Mouse (Mus musculus): ENCODE data around the gene Nt5c1a. TPM values are rescaled to one million over a fixed set of nuclear protein-coding genes. Genes with fewer than 3 reads are reported as not detected.
A peak's percentile ranks its signal among the peaks of the same experiment; 100 is the strongest.

Nt5c1a gene
- total RNA-seq, 4 experiments from 2014 or later = 14.5 to 16.8 (median 15.6) TPM

DNA sequence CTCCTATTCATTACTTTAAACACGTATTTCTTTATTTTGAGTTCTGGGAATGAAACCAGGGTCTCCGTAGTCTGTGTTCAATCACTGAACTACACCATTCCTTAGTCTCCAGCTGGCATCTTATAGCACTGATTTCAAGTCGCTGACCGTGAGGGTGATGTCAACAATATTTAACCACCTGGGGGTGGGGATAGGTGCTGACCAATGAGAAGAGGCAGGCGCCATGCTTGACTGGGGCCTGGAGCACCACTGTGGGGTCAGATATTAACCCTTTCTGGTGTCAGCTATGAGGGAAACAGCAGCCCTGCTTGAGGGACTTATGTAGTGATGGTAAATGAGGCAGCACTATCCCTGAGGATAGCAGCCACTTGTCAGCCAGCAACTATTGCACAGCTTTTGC, 10.1 kb downstream of the Nt5c1a start:
- no peak for DNase-seq (ENCODE audit: low spot score in 2 of 2)

- no peak for DNase-seq (ENCODE audit: low spot score in 2 of 2)
Measured at GRCm38 (mm10) chr4:123212330-123212729, 11.0 kb downstream of the Nt5c1a start.

GRCm38 (mm10) chr4:123213975-123214374, 12.7 kb downstream of the Nt5c1a start:
- no peak for DNase-seq (ENCODE audit: low spot score in 2 of 2)

GRCm38 (mm10) chr4:123215367-123215766, 14.1 kb downstream of the Nt5c1a start:
- no peak for DNase-seq (ENCODE audit: low spot score in 2 of 2)

- no peak for DNase-seq (ENCODE audit: low spot score in 2 of 2)
Measured at GRCm38 (mm10) chr4:123216782-123217181, 15.5 kb downstream of the Nt5c1a start.

DNA sequence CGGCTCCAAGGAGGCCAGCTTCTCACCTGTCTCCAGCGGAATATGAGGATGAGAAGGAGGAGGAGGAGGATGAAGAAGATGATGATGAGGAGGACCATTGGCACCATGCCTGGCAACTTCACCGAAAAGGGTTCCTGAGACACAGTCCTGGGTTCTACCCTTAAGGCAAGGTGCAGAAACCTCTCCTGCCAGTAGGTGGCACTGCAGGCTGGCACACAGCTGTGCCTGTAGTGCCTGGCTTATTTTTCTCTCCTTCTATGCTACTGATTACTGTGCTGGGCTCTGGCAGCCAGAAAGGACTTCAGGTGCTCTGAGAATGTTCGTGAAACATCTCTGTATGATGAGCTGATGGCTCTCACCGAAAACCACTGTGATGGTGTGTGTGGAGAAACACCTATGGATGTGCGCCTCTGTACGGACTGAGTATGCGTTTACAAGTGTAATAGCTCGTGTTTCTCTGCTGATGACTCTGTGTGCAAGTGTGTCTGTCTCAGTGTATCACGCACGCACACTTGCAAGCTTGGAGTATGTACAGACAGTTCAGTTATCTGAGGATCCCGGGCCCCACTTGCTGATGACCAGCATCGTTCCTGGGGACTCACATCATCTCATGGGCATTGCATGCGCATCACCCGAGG, 18.5 kb downstream of the Nt5c1a start:
- DNase-seq (ENCODE audit: low spot score in 2 of 2) = peak in 1 of 2 experiments; percentile 80

- DNase-seq (ENCODE audit: low spot score in 2 of 2) = no peak
Measured at GRCm38 (mm10) chr4:123220637-123221036, 19.3 kb downstream of the Nt5c1a start.

GRCm38 (mm10) chr4:123223309-123223708, 22.0 kb downstream of the Nt5c1a start:
- no peak for DNase-seq (ENCODE audit: low spot score in 2 of 2)

DNA sequence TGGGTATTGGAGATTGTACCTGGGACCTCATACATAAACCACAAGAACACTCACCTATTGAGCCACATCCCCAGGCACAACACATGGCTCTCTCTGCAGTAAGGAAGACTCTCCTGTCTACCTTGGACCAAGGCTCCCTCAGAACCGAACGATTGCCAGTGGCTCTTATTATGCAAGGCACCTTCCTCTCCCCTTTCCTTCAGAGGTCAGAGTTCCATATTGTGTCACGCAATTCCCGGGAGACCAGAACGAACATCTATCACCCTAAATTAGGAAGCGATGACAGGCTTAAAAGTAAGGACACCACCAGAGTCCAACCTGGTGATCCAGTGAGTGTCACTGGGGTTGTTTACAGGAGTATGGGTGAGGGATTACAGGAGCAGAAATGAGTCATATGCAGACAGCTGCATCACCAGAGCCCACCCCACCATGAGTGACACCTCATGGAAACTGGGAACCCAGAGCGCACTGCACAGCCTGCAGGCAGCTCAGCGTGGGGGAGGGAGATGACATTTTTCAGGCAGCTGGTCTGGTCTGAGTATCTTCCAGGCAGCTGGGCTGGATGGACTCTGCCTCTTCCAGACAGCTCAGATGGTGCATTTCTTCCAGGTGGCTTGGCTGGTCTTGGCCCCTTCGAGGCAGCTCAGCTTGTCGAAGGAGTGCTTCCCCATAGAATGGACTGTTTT, 24.6 kb downstream of the Nt5c1a start:
- no peak for DNase-seq (ENCODE audit: low spot score in 2 of 2)

- peak; percentile 40 to 46 for DNase-seq (ENCODE audit: low spot score in 2 of 2)
Measured at GRCm38 (mm10) chr4:123227707-123228106, 26.4 kb downstream of the Nt5c1a start.

GRCm38 (mm10) chr4:123228270-123228669, 27.0 kb downstream of the Nt5c1a start:
- no peak for DNase-seq (ENCODE audit: low spot score in 2 of 2)

GRCm38 (mm10) chr4:123229166-123229565, 27.9 kb downstream of the Nt5c1a start:
- no peak for DNase-seq (ENCODE audit: low spot score in 2 of 2)

DNA sequence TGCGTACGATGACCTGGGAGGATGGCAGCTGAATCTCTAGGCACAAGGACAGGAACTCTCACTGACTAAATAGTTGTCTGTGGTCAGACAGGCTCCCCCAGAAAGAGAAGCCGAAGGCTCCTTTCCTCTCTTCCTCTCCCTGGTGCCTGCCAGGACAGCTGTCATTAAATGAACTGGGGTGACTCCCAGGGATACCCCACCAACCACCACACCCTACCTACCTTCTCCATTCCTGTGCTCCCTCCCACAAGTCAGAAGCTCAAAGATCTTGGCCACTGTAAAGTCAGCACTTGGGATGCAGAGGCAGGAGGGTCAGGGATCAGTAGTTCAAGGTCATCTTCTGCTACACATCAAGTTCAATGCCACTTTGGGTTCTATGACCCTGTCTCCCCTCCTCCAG, 31.5 kb downstream of the Nt5c1a start:
- DNase-seq (ENCODE audit: low spot score in 2 of 2) = no peak

DNA sequence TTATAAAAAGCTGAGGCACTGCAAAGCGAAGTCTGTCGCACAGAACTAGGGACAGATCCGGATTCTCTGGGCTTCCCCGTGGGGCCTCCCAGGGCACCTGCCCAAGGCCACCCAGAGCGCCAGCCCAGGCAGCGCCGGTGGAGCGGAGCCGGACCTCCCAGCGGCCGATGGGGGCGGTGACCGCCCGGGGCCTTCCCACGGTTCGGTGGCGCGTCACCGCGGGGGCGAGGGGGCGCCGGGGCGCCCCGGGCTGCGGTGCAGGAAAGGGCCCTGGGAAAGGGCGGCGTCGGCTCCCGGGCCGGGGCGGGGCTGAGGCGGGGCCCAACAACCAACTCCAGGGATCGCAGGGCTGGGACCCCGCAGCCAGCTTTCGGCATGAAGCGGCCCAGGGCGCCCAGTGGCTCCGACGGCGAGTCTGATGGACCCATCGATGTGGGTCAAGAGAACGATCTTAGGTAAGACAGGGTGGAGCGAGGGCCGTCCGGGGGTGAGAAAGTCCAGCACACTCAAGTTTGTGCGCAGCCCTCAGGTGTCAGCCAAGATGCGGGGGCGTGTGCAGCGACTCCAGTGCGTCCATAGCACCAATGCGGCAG, 32.3 kb downstream of the Nt5c1a start, which contains the start of gene Heyl:
Gene Heyl, plus strand, starts transcription at position 65 of the 593 bp plus-strand sequence.
- no peak for DNase-seq (ENCODE audit: low spot score in 2 of 2)

- DNase-seq (ENCODE audit: low spot score in 2 of 2) = no peak
Measured at GRCm38 (mm10) chr4:123235835-123236430, 34.6 kb downstream of the Nt5c1a start.

- no peak for DNase-seq (ENCODE audit: low spot score in 2 of 2)
Measured at GRCm38 (mm10) chr4:123236431-123237031, 35.2 kb downstream of the Nt5c1a start.

DNA sequence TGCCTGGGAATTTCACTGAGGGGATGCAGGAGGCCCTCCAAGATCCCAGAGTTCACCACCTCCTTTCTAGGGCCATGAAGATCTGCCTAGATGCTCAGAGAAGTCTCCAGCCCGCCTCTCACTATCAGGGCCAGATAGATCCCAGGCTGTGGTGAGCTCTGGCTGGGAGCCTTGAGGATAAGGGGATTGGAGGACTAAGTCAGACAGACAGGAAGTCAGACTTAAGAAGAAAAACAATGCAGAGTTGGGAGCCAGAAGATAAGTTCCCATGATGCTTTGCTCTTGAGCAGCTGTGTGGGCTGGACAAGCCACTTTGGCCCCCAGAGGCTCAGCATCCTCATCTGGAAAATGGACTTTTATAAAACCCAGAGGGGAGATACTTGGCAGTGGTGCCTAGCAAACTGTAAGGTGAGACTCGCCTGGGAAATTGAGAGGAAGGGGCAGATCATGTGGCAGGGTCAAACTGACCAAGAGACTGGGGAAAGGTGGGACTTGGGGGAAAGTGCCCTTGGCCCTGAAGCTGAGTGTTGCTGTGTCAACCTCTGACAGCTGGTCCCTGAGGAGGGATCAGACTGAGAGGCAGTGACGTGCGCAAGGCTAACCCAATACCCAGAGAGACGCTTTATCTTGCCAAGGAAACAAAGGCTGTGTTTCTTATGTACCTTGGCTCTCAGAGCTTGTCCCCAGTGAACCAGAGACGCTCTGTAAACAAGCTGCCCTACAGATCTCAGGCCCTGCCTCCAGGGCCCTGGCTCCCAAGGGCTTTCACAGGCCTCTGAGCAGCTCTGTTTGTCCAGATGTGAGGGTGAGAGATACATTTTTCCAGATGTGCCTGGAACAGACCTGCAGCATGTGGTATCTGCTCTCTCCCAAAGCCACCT, 36.3 kb downstream of the Nt5c1a start:
- no peak for DNase-seq (ENCODE audit: low spot score in 2 of 2)

DNA sequence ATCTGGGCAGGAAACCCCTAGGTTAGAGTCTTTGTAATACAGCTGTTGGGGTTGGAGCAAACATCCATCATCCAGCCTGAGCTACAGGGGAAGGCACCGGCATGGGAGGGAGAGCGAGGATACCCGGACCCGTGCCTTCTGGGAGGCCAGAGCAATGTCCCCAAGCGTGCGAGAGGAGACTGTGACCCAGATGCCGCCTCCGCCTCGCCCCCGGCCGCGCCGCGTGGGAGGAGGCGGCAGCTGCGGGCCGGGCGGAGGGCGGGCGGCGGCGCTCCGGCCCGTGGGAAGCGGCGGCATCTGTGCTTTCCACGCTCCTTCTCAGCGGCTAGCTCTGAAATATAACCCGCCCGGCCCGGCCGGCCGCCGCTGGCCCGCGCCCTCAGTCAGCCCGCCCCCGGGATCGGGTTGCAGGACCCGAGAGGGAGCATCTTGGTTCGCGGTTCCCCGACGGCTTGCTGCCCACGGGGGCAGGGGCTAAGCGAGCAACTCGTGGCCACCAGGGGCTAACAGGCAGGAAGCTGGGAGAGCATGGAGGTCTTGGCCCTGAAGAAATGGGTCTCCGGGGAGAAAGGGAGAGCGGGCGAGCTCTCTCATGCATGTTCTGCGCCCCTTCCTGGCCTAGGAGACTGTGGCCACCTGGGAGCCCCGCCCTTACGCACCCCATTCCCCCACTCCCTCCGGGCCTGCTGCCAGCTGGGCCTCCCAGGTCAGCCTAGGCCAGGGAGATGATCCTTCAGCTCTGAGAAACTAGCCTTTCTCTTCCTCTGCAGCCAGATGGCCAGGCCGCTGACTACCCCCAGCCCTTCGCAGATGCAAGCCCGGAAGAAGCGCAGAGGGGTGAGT, 38.3 kb downstream of the Nt5c1a start:
- DNase-seq (ENCODE audit: low spot score in 2 of 2) = no peak

DNA sequence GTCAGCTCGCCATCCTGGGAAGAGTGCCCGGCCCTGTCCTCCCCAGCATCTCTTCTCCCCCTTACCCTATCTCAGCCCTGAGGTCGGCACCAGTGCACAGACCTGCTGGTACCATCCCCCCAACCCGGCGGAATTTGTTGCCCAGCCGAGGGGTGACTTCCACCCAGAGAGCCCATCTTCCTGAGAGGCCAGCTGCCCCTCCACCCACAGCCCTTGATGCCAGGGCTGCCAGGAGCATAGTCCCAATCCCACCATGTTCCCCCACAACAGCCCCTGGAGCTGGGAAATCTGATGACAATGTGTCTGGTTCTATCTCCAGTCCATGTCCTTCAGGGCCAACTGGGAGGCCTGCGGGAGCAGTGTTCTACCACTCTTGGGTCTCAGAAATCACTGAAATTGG, 44.9 kb downstream of the Nt5c1a start:
- no peak for DNase-seq (ENCODE audit: low spot score in 2 of 2)

DNA sequence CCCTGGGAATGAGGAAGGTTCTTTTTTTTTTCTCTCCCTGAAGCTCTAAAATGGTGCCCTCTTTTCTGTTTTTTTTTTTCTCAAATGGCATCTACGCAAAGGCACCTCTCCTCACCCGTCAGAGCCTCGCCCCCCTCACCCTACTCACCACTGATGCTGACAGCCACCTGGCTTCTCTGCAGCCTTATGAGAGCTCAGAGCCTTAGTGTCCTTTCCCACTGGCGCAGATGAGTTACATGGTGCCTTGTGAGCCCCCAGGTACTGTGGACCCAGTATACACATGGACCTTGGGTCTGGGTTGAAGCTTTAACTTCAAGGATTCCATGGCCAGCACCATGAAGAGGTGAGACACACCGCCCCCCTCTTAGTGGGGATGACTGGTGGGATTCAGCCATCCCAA, 45.3 kb downstream of the Nt5c1a start:
- DNase-seq (ENCODE audit: low spot score in 2 of 2) = no peak
